Mouse (Mus musculus) brain, adult 2 months (tissue): ENCODE results near the gene Olfr1216.
"Not testable (repeated sequence)": the region's sequence is repeated elsewhere in the genome, so short reads cannot be mapped to it uniquely, and the experiment has no call there.

Source experiments
- DNase-seq: peaks from one replicate; pipeline ENCODE4 v3.0.0; 2011; ENCODE audit warnings: low read depth, low spot score

Gene Olfr1216

DNA sequence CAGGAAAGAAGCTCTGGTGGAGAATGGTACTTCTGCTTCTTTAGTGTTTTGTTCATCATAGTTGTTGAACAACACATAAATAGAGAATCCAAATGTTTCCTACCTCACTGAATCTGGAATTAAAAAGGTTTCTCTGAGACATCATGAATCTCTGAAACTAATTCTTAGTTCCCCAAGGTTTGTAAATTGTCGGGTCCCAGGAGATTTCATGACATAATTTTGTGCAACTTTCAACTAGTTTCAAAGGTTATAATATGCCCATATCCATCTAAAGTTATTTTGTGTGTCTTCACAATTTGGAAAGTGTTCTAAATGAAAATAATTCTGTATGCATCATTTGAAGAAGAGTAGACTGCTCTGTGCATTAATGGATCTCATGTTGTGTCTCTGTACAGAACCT is at the start of gene Olfr1216:
TSS of gene Olfr1216 (minus strand) at position 101 of the 400 bp plus-strand sequence.
- DNase-seq: no peak

DNA sequence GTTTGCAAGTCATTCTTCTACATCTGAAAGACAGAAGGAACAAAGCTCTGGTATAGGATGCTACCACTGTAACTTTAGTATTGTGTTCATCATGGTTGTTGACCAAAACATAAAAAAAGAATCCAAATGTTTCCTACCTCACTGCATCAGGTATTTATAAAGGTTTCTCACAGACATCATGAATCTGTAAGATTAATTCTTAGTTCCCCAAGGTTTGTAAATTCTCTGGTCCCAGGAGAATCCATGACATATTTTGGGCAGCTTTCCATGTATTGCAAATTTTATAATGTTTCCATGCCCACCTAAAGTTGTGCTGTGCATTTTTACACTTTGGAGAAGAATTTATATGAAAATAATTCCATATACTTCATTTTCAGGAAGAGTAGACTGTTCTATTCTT is 42.9 kb upstream of the Olfr1216 start, which contains the start of gene Olfr1218:
TSS of gene Olfr1218 (minus strand) at position 101 of the 400 bp plus-strand sequence.
- DNase-seq: no peak

DNA sequence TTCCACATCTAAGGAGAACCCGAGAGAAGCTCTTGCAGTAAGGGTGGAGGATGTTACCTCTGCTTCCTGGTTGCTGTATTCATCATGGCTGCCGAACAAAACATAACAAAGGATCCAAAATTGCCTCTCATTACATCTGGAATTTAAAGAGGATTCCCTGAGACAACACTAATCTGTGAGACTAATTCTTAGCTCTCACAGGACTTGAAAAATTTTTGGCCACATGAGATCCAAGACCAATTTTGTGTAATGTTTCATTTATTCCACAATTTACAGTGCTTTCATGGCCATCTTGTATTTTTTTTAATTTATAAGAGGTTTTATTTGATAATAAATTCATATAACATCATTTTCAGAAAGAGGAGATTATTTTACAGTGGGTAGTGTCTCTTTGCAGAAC is 13.8 kb upstream of the Olfr1216 start, which contains the start of gene Olfr1217:
TSS of gene Olfr1217 (minus strand) at position 101 of the 400 bp plus-strand sequence.
- DNase-seq: no peak

GRCm38 (mm10) chr2:89021436-89021835 is 3.3 kb upstream of the Olfr1216 start:
- not testable (repeated sequence) for DNase-seq

GRCm38 (mm10) chr2:89006873-89007272 is 11.3 kb downstream of the Olfr1216 start, which contains the start of gene Olfr1215:
TSS of gene Olfr1215 (minus strand) at chr2:89006973.
- no peak for DNase-seq

GRCm38 (mm10) chr2:88992553-88992952 is 25.6 kb downstream of the Olfr1216 start, which contains the start of gene Olfr1214:
TSS of gene Olfr1214 (minus strand) at chr2:88992653.
- DNase-seq: no peak

DNA sequence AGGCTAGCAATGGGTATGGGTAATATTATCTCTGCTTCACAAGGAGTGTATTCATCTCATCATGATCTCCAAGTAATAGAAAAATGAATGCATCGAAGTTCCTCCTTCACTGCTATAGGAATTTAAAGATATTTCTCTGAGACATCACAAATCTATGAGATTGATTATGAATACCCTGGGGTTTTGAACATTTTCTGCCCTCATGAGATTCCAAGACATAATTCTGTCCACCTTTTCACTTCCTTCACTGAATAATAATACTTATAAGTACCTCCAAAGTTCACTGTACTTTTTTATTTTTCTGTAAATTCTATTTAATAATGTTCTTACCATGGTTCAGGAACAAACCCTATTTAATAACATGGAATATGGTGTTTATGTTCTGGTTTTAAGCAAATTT is 38.0 kb downstream of the Olfr1216 start, which contains the start of gene Gm13762:
TSS of gene Gm13762 (minus strand) at position 101 of the 400 bp plus-strand sequence.
- DNase-seq: no peak
